Mouse (Mus musculus) liver, embryonic 14.5 days (tissue): Measurements from ENCODE around the gene Gm43064.

ENCODE experiments used
- CTCF ChIP-seq: IDR thresholded peaks from 2 replicates; pipeline ENCODE4 v1.5.1; 2016; ENCODE audit warnings: antibody characterized with exemption, low read depth, control low read depth
- EP300 ChIP-seq: IDR thresholded peaks from 2 replicates; pipeline ENCODE4 v1.6.1; 2016; ENCODE audit warnings: antibody characterized with exemption, low read depth

DNA sequence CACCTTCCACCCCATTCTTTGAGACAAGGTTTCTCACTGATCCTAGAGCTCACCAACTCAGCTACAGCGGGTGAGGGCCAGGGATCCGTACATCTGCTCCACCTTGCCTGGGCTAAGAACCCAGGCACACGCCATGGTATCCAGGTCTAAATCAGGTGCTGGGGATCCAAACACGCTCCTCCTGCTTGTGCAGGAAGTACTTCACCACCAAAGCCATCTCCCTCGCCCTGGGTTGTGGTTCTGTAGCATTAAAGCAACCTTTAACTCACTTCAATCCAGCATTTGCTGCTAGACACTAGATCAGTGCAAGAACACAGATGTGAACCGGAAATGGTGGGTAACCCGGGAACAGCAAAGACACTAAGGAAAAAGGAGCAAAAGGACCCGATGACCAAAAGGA is 42.5 kb downstream of the Gm43064 start:
- TF ChIP-seq CTCF, result no peak
- no peak for TF ChIP-seq EP300
